Mouse (Mus musculus) telencephalon, adult 2 months (tissue): ENCODE measurements around the gene Sppl2b.
A peak's percentile ranks its signal among the peaks of the same experiment; 100 is the strongest.

Experiments
- DNase-seq: peaks from one replicate; pipeline ENCODE4 v3.0.0-alpha.2; 2011; ENCODE audit warnings: low read depth, low spot score

Sppl2b gene

DNA sequence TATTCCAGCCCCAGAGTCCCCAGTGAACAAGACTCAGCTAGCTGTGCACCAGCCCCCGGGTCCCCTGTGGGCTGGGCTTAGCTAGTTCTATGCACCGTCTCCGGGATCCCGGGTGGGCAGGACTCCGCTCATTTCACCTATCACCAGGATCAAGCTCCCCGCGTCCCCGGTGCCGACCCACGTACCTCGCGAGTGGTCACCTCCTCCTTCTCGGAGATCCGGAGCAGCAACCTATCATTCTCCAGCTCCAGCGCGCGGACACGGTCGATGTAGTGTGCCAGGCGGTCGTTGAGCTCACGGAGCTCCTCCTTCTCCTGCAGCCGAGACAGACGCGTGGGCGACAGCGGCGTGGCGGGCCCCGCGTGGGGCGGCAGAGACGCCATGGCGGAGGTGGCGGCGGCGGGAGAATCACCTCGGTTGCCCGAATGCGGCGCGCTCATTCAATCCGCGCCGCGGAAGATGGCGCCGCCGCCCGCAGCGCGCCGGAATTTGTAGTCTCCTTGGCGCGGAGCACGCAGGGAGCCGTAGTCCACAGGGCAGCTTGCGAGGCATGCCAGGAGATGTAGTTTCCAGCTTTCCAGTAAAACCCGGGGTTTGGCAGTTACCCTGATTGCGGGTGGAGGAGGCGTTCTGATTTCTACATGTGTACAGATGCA lies 62.8 kb downstream of the Sppl2b start, which contains the start of gene Lmnb2:
TSS of gene Lmnb2 (minus strand) at position 467 of the 656 bp plus-strand sequence.
- DNase-seq: peak; percentile 83
